Mouse (Mus musculus): ENCODE measurements around the gene Fdxr. TPM values are rescaled to one million over a fixed set of nuclear protein-coding genes. Genes with fewer than 3 reads are reported as not detected.
A peak's percentile ranks its signal among the peaks of the same experiment; 100 is the strongest.

Fdxr gene
- polyA plus RNA-seq (2012; rRNA removed) = 11.9 and 13.7 TPM in 2 replicates
- 12.3 and 13.3 TPM in 2 replicates for polyA plus RNA-seq (2014; fragmentation: Nextera tagmentation; extraction: Ambion mirVana)

DNA sequence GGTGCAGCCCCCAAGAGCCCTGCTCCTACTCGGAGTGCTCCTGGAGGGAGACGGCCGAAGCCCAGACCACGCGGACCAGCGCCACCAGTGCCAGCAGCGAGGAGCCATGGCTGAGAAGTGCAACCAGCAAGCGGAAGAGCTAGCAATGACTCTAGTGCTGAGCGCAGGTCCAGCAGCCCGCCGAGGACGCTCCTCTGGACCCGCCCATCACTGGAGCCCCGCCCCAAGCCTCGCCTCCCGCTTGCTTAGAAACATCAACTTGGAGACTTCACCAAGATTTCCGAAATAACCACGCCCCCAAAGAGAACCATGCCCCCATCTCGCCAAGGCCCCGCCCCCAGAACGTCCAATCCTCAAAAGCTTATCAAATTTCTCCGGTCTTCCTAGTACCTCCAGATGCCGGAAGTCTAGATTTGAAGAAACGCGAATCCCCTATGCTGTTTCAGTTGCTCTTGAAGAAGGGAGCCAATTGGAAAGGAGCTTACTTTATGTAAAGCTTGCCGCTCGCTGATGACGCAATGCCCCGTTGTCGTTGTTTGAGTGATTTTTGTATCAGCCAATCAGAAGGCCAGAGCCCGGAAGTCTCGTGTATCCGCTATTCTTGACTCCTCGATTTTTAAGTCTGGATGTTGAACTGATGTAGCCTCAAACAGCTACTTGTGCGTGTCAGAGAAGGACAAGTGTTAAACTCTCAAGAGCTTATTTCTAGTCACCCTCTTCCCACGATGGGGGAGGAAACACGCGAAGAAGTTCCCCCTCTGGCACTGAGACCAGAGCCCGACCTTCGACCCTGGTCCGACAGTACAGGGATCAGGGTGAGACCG is at the start of gene Fdxr:
TSS of gene Fdxr (minus strand) at position 271 of the 824 bp plus-strand sequence.
- WGBS (ENCODE audit: insufficient replicate concordance) = under 1% methylated on average over 42 of the region's 42 CpGs
- H3K4me3 ChIP-seq (ENCODE audit: insufficient read depth in 1 of 2, low read depth in 2 of 2, low read length in 2 of 2) = peak within 1 kb of the TSS; percentile 77 to 97
- peak within 1 kb of the TSS; percentile 79 for H3K9ac ChIP-seq (replicated peaks)
- DNase-seq (ENCODE audit: low read depth in 3 of 3, low spot score in 3 of 3) (peak; percentile 98 to 99 (median 99)), ATAC-seq (ENCODE audit: insufficient read depth) (peak; percentile 91)
- peak within 1 kb of the TSS; percentile 77 for H3K27ac ChIP-seq
- H3K4me2 ChIP-seq (ENCODE audit: low read depth) = peak within 1 kb of the TSS; percentile 99
- peaks cover 8 to 30% of the 10 kb centered on the region in 2 experiments for H3K4me1 ChIP-seq (replicated peaks; ENCODE audit: control insufficient read depth in 2 of 2, insufficient read depth in 2 of 2, low read length in 1 of 2)
- no peaks in the 10 kb centered on the region for H3K27me3 ChIP-seq (ENCODE audit: control insufficient read depth, insufficient read depth, low read length)
- TF ChIP-seq CTCF (IDR thresholded peaks at IDR 0.05; ENCODE audit: low read depth) = peak; percentile 11; the same call in 1 of the 2 replicates
- 0 out of 2 replicates have a peak, but pooled peaks have one; percentile 29 for TF ChIP-seq EP300 (IDR thresholded peaks at IDR 0.05; ENCODE audit: low read depth)
- H3K36me3 ChIP-seq (replicated peaks; ENCODE audit: control insufficient read depth, insufficient read depth, low read depth) = no peaks in the 10 kb centered on the region
- no peaks in the 10 kb centered on the region for H3K9me3 ChIP-seq (ENCODE audit: control insufficient read depth, low read length)

DNA sequence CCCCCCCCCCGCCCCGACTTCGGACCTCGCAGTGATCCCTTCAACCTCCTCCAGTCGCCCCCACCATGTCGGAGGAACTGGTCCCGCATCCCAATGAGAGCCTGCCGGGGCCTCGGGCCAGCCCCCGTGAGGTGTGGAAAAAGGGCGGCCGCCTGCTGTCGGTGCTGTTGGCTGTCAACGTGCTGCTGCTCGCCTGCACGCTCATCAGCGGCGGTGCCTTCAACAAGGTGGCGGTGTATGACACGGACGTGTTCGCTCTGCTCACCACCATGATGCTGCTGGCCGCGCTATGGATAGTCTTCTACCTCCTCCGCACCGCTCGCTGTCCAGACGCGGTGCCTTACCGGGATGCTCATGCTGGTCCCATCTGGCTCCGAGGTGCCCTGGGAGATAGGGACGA is 46.5 kb upstream of the Fdxr start:
- WGBS (ENCODE audit: insufficient replicate concordance) = 15% methylated on average over 32 of the region's 32 CpGs
- no peak for DNase-seq (ENCODE audit: low read depth in 3 of 3, low spot score in 3 of 3)
- H3K4me2 ChIP-seq (ENCODE audit: low read depth) = no peak overlapping the region

DNA sequence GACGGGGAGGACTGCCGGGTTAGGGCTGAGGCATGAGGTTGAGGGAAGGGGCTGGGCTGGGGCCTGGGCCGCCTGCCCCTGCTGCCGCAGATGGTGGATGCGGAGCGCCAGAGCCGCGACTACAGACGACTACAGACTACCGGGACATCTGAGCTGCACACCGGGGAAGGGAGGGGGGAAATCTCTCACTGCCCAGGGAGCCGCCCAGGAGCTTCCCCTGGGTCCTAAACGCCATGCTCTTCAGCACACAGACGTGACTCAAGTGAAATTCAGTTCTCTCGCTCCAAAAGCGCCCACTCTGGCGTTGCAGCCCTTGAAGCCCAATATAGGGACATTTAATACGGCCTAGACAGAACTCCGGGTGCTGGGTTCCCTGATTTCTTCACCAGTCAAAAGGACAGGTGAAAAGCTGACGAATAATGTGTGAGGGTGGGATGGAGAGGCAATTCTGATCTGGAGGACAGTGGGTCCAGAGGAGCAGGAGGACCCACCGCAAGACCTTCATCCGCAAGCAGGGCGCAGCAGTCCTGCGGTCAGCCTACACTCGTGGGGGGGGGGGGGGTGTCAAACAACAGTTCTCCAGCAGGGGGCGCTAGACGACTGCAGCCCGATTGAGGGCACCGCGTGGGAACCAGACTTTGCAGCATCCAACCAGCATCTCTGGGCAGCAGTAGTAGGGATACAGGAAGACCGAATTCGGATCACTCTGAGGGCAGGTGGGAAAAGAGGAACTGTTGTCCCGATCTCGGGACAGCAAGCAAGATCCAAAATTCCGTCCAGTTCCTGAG is 45.2 kb upstream of the Fdxr start, which contains the start of gene Ush1g:
TSS of gene Ush1g (minus strand) at position 136 of the 788 bp plus-strand sequence.
- DNase-seq (ENCODE audit: low read depth in 3 of 3, low spot score in 3 of 3) (peak in 2 of 3 experiments; percentile 10 to 14), ATAC-seq (ENCODE audit: insufficient read depth) (0 out of 2 replicates have a peak, but pooled peaks have one; percentile 15)
- Histone ChIP-seq H3K27me3 (ENCODE audit: control insufficient read depth, insufficient read depth, low read length) (peaks cover 63% of the 10 kb centered on the region), H3K4me1 (replicated peaks; ENCODE audit: control insufficient read depth in 2 of 2, insufficient read depth in 2 of 2, low read length in 1 of 2) (no peaks in the 10 kb centered on the region), H3K27ac (no peak within 1 kb of the TSS), H3K4me2 (ENCODE audit: low read depth) (no peak within 1 kb of the TSS), H3K4me3 (ENCODE audit: insufficient read depth in 1 of 2, low read depth in 2 of 2, low read length in 2 of 2) (no peak within 1 kb of the TSS), H3K9me3 (ENCODE audit: control insufficient read depth, low read length) (no peaks in the 10 kb centered on the region), H3K9ac (replicated peaks) (no peak within 1 kb of the TSS), H3K36me3 (replicated peaks; ENCODE audit: control insufficient read depth, insufficient read depth, low read depth) (no peaks in the 10 kb centered on the region)
- WGBS (ENCODE audit: insufficient replicate concordance) = 6% methylated on average over 35 of the region's 35 CpGs
- TF ChIP-seq CTCF (IDR thresholded peaks at IDR 0.05; ENCODE audit: low read depth) (peak; percentile 96), EP300 (IDR thresholded peaks at IDR 0.05; ENCODE audit: low read depth) (no peak)

More for the DNA sequence above, 46.5 kb upstream of the Fdxr start:
- peaks cover 51% of the 10 kb centered on the region for H3K27me3 ChIP-seq (ENCODE audit: control insufficient read depth, insufficient read depth, low read length)
- H3K4me3 ChIP-seq (ENCODE audit: insufficient read depth in 1 of 2, low read depth in 2 of 2, low read length in 2 of 2) = no peak overlapping the region
- no peak for ATAC-seq (ENCODE audit: insufficient read depth)
- H3K27ac ChIP-seq = no peak overlapping the region
- H3K9me3 ChIP-seq (ENCODE audit: control insufficient read depth, low read length) = no peaks in the 10 kb centered on the region
- H3K9ac ChIP-seq (replicated peaks) = no peak overlapping the region
- TF ChIP-seq CTCF (IDR thresholded peaks at IDR 0.05; ENCODE audit: low read depth) (no peak), EP300 (IDR thresholded peaks at IDR 0.05; ENCODE audit: low read depth) (no peak)
- no peaks in the 10 kb centered on the region for H3K36me3 ChIP-seq (replicated peaks; ENCODE audit: control insufficient read depth, insufficient read depth, low read depth)
- no peaks in the 10 kb centered on the region for H3K4me1 ChIP-seq (replicated peaks; ENCODE audit: control insufficient read depth in 2 of 2, insufficient read depth in 2 of 2, low read length in 1 of 2)

DNA sequence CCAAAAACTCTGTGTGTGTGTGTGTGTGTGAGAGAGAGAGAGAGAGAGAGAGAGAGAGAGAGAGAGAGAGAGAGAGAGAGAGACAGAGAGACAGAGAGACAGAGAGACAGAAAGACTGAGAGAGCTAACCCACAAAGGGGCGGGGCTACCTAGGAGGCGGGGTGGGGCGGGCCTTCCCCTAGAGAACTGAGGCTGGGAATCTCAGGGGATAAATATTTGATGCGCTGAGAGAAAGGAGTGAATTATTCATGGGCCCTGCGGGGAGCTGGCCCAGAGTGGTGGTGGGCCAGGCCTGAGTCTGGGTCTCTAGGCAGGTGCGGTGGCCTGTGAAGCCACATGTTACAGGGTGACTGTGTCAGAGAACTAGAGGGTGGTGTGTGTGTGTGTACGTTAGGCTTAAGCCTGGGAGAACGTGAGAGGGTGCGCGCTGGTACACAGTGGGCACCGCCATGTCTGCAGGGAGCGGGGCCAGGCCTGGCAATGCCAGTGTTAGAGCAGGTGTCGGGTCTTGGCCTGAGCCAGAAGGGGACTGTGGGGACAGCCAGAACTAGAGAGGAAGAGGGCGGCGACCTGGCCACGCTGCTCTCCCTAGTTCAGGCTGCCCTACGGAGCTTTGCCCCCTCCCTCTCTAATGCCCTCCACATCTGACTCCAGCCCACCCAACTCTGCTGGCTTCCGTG is 43.0 kb upstream of the Fdxr start:
- Histone ChIP-seq H3K9ac (replicated peaks) (no peak overlapping the region), H3K4me2 (ENCODE audit: low read depth) (no peak overlapping the region), H3K27ac (no peak overlapping the region), H3K4me3 (ENCODE audit: insufficient read depth in 1 of 2, low read depth in 2 of 2, low read length in 2 of 2) (no peak overlapping the region), H3K9me3 (ENCODE audit: control insufficient read depth, low read length) (no peaks in the 10 kb centered on the region), H3K4me1 (replicated peaks; ENCODE audit: control insufficient read depth in 2 of 2, insufficient read depth in 2 of 2, low read length in 1 of 2) (no peaks in the 10 kb centered on the region), H3K27me3 (ENCODE audit: control insufficient read depth, insufficient read depth, low read length) (peaks cover 69% of the 10 kb centered on the region), H3K36me3 (replicated peaks; ENCODE audit: control insufficient read depth, insufficient read depth, low read depth) (no peaks in the 10 kb centered on the region)
- DNase-seq (ENCODE audit: low read depth in 3 of 3, low spot score in 3 of 3) (no peak), ATAC-seq (ENCODE audit: insufficient read depth) (no peak)
- 4% methylated on average over 17 of the region's 18 CpGs for WGBS (ENCODE audit: insufficient replicate concordance)
- no peak for TF ChIP-seq EP300 (IDR thresholded peaks at IDR 0.05; ENCODE audit: low read depth)
- no peak for TF ChIP-seq CTCF (IDR thresholded peaks at IDR 0.05; ENCODE audit: low read depth)

Measured in liver, embryonic 14.5 days (tissue).